Mouse (Mus musculus) ES-Bruce4 (cell line): Measurements from ENCODE around the gene Prkg1. TPM values are rescaled to one million over a fixed set of nuclear protein-coding genes. Genes with fewer than 3 reads are reported as not detected.

Source experiments
- H3K27ac ChIP-seq: 2 replicates; pipeline ENCODE4 v1.5.1; 2012; ENCODE audit warnings: low read length, inconsistent platforms; ENCODE audit not compliant: insufficient read depth
- H3K27me3 ChIP-seq: 2 replicates; pipeline ENCODE4 v1.6.1; 2012; ENCODE audit warnings: mild to moderate bottlenecking, low read length, inconsistent platforms; ENCODE audit not compliant: control insufficient read depth, poor library complexity, insufficient read depth, severe bottlenecking
- H3K36me3 ChIP-seq: 2 replicates; pipeline ENCODE4 v1.6.1; 2012; ENCODE audit warnings: inconsistent platforms, mild to moderate bottlenecking, low read length, moderate library complexity; ENCODE audit not compliant: control insufficient read depth, poor library complexity, insufficient read depth, severe bottlenecking
- H3K4me1 ChIP-seq: one replicate; pipeline ENCODE4 v1.8.1; 2011; ENCODE audit warnings: low read length; ENCODE audit not compliant: control insufficient read depth, insufficient read depth
- H3K4me3 ChIP-seq: 2 replicates; pipeline ENCODE4 v1.5.1; 2011; ENCODE audit warnings: low read depth, mild to moderate bottlenecking, low read length
- H3K9ac ChIP-seq: 2 replicates; pipeline ENCODE4 v1.6.1; 2012; ENCODE audit warnings: low read depth, mild to moderate bottlenecking, inconsistent platforms; ENCODE audit not compliant: poor library complexity, severe bottlenecking
- H3K9me3 ChIP-seq: replicated peaks from 2 replicates; pipeline ENCODE4 v1.6.1; 2012; ENCODE audit warnings: mild to moderate bottlenecking, low read length, inconsistent platforms; ENCODE audit not compliant: control insufficient read depth, poor library complexity, insufficient read depth, severe bottlenecking
- CTCF ChIP-seq: IDR thresholded peaks from one replicate; pipeline ENCODE4 v1.8.1; 2011; ENCODE audit warnings: low read depth, low read length
- EP300 ChIP-seq: IDR thresholded peaks from 2 replicates; pipeline ENCODE4 v1.6.1; 2011; ENCODE audit warnings: low read depth, low read length; ENCODE audit not compliant: insufficient read depth
- POLR2A ChIP-seq: IDR thresholded peaks from one replicate; pipeline ENCODE4 v1.8.1; 2011; ENCODE audit warnings: low read length; ENCODE audit not compliant: insufficient read depth
- polyA plus RNA-seq: library from polyadenylated mRNA; stranded (reverse); fragments of >200 nt; gene quantifications from 2 replicates; pipeline ENCODE4 v1.2.4, GENCODE M21; 2011; ENCODE audit warnings: low read depth; ENCODE audit not compliant: missing spikeins, insufficient read depth, insufficient read length

The Prkg1 gene
- polyA plus RNA-seq, 1 experiment: 0.46 TPM

GRCm38 (mm10) chr19:30998572-30998971 is 766.3 kb downstream of the Prkg1 start:
- Histone ChIP-seq H3K9ac (no peak overlapping the region), H3K4me3 (no peak overlapping the region), H3K4me1 (no peaks in the 10 kb centered on the region), H3K9me3 (no peaks in the 10 kb centered on the region), H3K27me3 (no peaks in the 10 kb centered on the region), H3K27ac (no peak overlapping the region), H3K36me3 (no peaks in the 10 kb centered on the region)
- TF ChIP-seq EP300 (no peak), CTCF (no peak), POLR2A (no peak)

- Histone ChIP-seq H3K27me3 (no peaks in the 10 kb centered on the region), H3K27ac (no peak overlapping the region), H3K9me3 (no peaks in the 10 kb centered on the region), H3K9ac (no peak overlapping the region), H3K4me1 (no peaks in the 10 kb centered on the region), H3K4me3 (no peak overlapping the region), H3K36me3 (no peaks in the 10 kb centered on the region)
- TF ChIP-seq POLR2A: no peak
- TF ChIP-seq EP300: no peak
- TF ChIP-seq CTCF: no peak
Observed at GRCm38 (mm10) chr19:30990390-30990789, 774.4 kb downstream of the Prkg1 start.

- Histone ChIP-seq H3K9me3 (no peaks in the 10 kb centered on the region), H3K9ac (no peak overlapping the region), H3K36me3 (no peaks in the 10 kb centered on the region), H3K27me3 (no peaks in the 10 kb centered on the region), H3K4me3 (no peak overlapping the region), H3K27ac (no peak overlapping the region), H3K4me1 (no peaks in the 10 kb centered on the region)
- TF ChIP-seq CTCF: no peak
- no peak for TF ChIP-seq POLR2A
- no peak for TF ChIP-seq EP300
Observed at GRCm38 (mm10) chr19:30982436-30982835, 782.4 kb downstream of the Prkg1 start.

DNA sequence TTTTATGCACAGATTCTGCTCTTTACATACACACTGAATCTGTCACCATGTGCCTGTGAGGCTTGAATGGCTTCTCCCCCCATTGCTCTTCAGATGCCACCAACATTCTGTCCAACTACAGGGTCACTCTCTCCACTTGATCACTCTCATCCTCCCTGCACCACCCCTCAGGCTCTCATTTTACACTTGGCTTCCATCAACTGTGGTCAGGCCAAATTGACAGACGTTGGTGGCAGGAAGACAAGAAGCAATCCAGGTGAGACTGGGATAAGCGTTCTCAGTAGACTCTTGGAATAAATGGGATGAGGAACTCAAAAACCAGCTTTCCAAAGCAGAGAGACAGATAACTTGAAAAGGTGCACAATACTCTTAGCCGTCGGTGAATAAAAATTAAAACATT is 786.7 kb downstream of the Prkg1 start:
- TF ChIP-seq CTCF: no peak
- TF ChIP-seq EP300: no peak
- TF ChIP-seq POLR2A: no peak
- H3K9ac ChIP-seq: no peak overlapping the region
- H3K27ac ChIP-seq: no peak overlapping the region

DNA sequence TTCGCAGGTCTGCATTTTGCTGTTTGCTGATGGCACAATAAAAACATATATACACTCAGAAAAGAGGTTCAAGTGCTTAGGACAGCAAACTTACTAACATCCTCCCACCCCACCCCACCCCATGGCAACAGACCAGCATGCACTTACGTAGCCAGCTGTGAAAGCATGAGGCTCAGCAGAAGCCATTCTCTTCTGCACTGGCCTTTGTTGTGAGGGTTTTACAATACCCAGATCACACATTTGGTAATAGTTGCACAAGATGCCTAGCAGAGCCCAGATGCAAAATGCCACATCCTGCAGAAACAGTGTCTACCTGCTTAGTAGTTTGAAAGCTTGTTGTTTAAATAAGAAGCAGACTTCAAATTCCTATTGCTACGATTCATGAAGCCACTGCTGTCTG is 814.2 kb downstream of the Prkg1 start:
- Histone ChIP-seq H3K9me3 (no peaks in the 10 kb centered on the region), H3K27ac (no peak overlapping the region), H3K27me3 (no peaks in the 10 kb centered on the region), H3K4me1 (no peaks in the 10 kb centered on the region), H3K4me3 (no peak overlapping the region), H3K36me3 (no peaks in the 10 kb centered on the region), H3K9ac (no peak overlapping the region)
- TF ChIP-seq CTCF: no peak
- no peak for TF ChIP-seq POLR2A
- no peak for TF ChIP-seq EP300

More for the DNA sequence above, 786.7 kb downstream of the Prkg1 start:
- Histone ChIP-seq H3K4me3 (no peak overlapping the region), H3K27me3 (no peaks in the 10 kb centered on the region), H3K36me3 (no peaks in the 10 kb centered on the region), H3K9me3 (no peaks in the 10 kb centered on the region), H3K4me1 (no peaks in the 10 kb centered on the region)

- TF ChIP-seq CTCF (no peak), EP300 (no peak), POLR2A (no peak)
- Histone ChIP-seq H3K9ac (no peak overlapping the region), H3K4me1 (no peaks in the 10 kb centered on the region), H3K4me3 (no peak overlapping the region), H3K27me3 (no peaks in the 10 kb centered on the region), H3K27ac (no peak overlapping the region), H3K36me3 (no peaks in the 10 kb centered on the region), H3K9me3 (no peaks in the 10 kb centered on the region)
Observed at GRCm38 (mm10) chr19:30948202-30948601, 816.6 kb downstream of the Prkg1 start.
